Mouse (Mus musculus): ENCODE data around the gene Ddx1.

The Ddx1 gene

DNA sequence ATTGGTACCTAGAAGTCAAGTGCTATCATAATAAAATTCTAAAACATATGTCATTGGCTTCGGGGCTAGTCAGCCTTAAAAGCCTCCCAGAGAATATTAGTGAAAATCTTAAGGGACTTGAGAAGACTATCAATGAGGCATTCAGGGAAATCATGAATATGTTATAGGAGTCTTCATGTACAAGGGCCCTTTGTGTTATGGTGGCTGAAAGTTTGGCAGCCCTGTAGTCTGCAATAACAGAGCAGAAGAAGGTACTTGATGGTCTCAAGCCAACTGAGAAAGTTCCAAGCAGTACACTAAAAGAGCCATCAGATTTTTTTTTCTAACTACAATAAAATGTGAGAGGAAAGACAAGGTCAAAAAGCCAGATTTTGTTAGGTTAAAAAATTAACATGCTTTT lies 80.9 kb downstream of the Ddx1 start:
- in situ Hi-C loops (cut with MboI; ENCODE audit: low sequenced_read_pairs), result no loop called here

- in situ Hi-C loops (cut with MboI; ENCODE audit: low sequenced_read_pairs), result no loop called here
Observed at GRCm38 (mm10) chr12:13167116-13167515, 81.9 kb downstream of the Ddx1 start.

All from CH12F3 (cell line).